Mouse (Mus musculus) retina, adult 2 months (tissue): ENCODE data around the gene Rhox3g.
"Not testable (repeated sequence)": the region's sequence is repeated elsewhere in the genome, so short reads cannot be mapped to it uniquely, and the experiment has no call there.

Experiments used
- DNase-seq: peaks from one replicate; pipeline ENCODE4 v3.0.0-alpha.2; 2012; ENCODE audit warnings: low read depth, low spot score

The Rhox3g gene

DNA sequence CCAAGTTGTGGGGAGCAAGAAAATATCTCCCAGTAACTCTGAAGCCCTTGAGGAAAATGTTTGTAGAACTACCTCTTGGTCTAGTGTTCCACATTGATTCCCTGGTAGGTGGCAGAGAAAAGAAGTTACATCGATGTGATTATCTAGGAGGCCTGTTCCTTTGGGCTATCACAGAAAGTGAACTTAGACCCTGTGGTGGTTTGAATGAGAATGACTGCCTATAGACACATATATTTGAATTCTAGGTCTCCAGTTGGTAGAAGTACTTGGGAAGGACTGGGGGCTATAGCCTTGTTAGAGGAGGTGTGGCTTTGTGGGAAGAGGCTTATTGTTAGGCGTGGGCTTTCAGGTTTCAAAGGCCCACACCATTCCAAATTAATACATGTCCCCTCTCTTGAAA, at the start of gene Rhox3g:
TSS of gene Rhox3g (minus strand) at position 101 of the 400 bp plus-strand sequence.
- DNase-seq = not testable (repeated sequence)

DNA sequence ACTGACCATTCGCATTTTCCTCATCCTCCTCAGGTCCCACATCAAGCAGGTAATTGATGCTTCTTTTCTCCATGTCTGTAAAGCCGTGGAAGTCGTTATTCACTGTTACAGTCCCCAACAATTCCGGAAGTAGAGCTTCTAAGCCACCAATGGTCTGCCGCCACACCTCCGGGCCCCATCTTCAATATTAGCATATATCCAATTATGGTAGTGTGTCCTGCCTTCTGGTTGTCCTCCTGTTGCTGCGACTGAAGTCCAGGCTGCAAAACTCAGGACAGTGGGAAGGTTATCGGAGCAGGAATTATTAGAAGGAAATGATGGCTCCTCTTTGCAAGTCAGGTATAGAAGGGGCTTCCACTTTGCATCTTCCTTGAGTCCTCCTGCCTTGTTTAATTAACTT, 44.8 kb upstream of the Rhox3g start, which contains the start of gene Rhox2h:
TSS of gene Rhox2h (minus strand) at position 101 of the 400 bp plus-strand sequence.
- DNase-seq = not testable (repeated sequence)

DNA sequence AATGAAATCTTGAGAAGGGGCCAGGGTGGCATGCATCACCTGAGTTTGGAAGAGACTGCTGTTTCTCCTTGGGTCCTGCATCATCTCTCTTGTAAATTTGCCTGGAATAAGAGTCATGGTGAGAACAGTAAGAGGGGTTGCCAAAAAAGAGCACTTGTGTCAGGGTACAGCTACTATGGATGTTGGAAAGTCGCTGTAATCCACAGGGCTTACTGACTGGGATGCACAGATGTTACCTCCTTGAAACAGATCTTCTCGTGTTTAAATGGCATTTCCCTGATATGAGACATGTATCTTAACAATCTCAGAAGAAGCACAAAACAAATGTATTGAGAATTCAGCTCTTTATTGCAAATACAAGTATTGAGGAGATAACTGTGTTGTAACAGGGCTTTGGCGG, 40.3 kb upstream of the Rhox3g start, which contains the start of gene Rhox3h:
TSS of gene Rhox3h (minus strand) at position 101 of the 400 bp plus-strand sequence.
- not testable (repeated sequence) for DNase-seq

DNA sequence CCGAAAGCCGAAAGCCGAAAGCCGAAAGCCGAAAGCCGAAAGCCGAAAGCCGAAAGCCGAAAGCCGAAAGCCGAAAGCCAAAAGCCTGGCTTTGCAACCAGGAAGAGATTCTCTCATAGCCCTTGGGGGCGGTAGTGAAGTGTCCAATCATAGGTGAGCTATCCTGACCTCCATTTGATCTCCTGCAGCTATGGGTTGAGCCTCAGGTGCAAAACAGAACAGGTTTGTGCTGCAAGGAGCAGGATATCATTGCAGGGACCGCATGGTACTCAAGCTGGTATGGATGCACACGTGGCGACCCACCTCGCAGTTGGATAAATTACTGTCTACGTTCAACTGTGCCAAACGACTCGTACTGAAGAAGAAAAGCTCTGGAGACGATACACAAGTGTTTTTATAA, 22.8 kb upstream of the Rhox3g start, which contains the start of gene Rhox4g:
TSS of gene Rhox4g (minus strand) at position 101 of the 400 bp plus-strand sequence.
- not testable (repeated sequence) for DNase-seq

DNA sequence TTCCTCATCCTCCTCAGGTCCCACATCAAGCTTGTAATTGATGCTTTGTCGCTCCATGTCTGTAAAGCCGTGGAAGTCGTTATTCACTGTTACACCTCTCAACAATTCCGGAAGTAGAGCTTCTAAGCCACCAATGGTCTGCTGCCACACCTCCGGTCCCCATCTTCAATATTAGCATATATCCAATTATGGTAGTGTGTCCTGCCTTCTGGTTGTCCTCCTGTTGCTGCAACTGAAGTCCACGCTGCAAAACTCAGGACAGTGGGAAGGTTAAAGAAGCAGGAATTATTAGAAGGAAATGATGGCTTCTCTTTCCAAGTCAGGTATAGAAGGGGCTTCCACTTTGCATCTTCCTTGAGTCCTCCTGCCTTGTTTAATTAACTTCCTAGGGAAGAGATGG, 15.0 kb upstream of the Rhox3g start, which contains the start of gene Rhox2g:
TSS of gene Rhox2g (minus strand) at position 101 of the 400 bp plus-strand sequence.
- DNase-seq = not testable (repeated sequence)

DNA sequence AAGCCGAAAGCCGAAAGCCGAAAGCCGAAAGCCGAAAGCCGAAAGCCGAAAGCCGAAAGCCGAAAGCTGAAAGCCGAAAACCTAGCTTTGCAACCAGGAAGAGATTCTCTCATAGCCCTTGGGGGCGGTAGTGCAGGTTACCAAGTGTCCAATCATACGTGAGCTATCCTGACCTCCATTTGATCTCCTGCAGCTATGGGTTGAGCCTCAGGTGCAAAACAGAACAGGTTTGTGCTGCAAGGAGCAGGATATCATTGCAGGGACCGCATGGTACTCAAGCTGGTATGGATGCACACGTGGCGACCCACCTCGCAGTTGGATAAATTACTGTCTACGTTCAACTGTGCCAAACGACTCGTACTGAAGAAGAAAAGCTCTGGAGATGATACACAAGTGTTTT, 20.8 kb downstream of the Rhox3g start, which contains the start of gene Rhox4f:
TSS of gene Rhox4f (minus strand) at position 101 of the 400 bp plus-strand sequence.
- not testable (repeated sequence) for DNase-seq

DNA sequence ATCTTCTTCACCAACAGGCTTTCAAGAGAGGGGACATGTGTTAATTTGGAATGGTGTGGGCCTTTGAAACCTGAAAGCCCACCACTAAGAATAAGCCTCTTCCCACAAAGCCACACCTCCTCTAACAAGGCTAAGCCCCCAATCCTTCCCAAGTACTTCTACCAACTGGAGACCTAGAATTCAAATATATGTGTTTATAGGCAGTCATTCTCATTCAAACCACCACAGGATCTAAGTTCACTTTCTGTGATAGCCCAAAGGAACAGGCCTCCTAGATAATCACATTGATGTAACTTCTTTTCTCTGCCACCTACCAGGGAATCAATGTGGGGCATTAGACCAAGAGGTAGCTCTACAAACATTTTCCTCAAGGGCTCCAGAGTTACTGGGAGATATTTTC, 47.7 kb downstream of the Rhox3g start, which contains the start of gene Rhox3f:
TSS of gene Rhox3f (plus strand) at position 301 of the 400 bp plus-strand sequence.
- not testable (repeated sequence) for DNase-seq
